Mouse (Mus musculus) megakaryocyte, embryonic 14.5 days (primary cell): ENCODE data around the gene Pkd1l1. TPM values are rescaled to one million over a fixed set of nuclear protein-coding genes. Genes with fewer than 3 reads are reported as not detected.
A peak's percentile ranks its signal among the peaks of the same experiment; 100 is the strongest.

ENCODE experiments used
- H3K27me3 ChIP-seq: replicated peaks from 2 replicates; pipeline ENCODE3; 2012; ENCODE audit warnings: inconsistent platforms
- H3K36me3 ChIP-seq: replicated peaks from 2 replicates; pipeline ENCODE3; 2012; ENCODE audit warnings: low read length, inconsistent platforms, mixed read lengths
- H3K4me1 ChIP-seq: 2 replicates; pipeline ENCODE4 v1.6.1; 2012; ENCODE audit warnings: inconsistent platforms
- H3K4me3 ChIP-seq: replicated peaks from 2 replicates; pipeline ENCODE3; 2012; ENCODE audit warnings: moderate library complexity, mild to moderate bottlenecking, inconsistent platforms
- H3K9me3 ChIP-seq: 2 replicates; pipeline ENCODE4 v1.6.1; 2012; ENCODE audit warnings: inconsistent platforms
- FLI1 ChIP-seq: IDR thresholded peaks from 2 replicates; pipeline ENCODE4 v1.6.1; 2012; ENCODE audit warnings: low read length, inconsistent platforms, mixed read lengths
- GATA1 ChIP-seq: IDR thresholded peaks from 3 replicates; pipeline ENCODE4 v1.6.1; 2012; ENCODE audit warnings: mixed read lengths, low read length, inconsistent platforms, borderline replicate concordance
- polyA plus RNA-seq: library from polyadenylated mRNA; stranded (reverse); fragments of >175 nt; gene quantifications from 2 replicates; pipeline ENCODE4 v1.2.3, GENCODE M21; 2012; ENCODE audit warnings: low replicate concordance; ENCODE audit not compliant: insufficient read depth

Gene Pkd1l1
- polyA plus RNA-seq, 1 experiment, result not detected

GRCm38 (mm10) chr11:8807009-8807408 lies 166.1 kb downstream of the Pkd1l1 start:
- H3K4me3 ChIP-seq, result no peak overlapping the region
- H3K9me3 ChIP-seq, result no peaks in the 10 kb centered on the region
- H3K4me1 ChIP-seq, result no peaks in the 10 kb centered on the region
- peaks cover 4% of the 10 kb centered on the region for H3K27me3 ChIP-seq
- TF ChIP-seq FLI1, result no peak
- TF ChIP-seq GATA1, result no peak
- H3K36me3 ChIP-seq, result no peaks in the 10 kb centered on the region

- no peaks in the 10 kb centered on the region for H3K4me1 ChIP-seq
- no peaks in the 10 kb centered on the region for H3K27me3 ChIP-seq
- TF ChIP-seq GATA1 (no peak), FLI1 (no peak)
- no peaks in the 10 kb centered on the region for H3K36me3 ChIP-seq
- H3K4me3 ChIP-seq, result no peak overlapping the region
- no peaks in the 10 kb centered on the region for H3K9me3 ChIP-seq
Observed at GRCm38 (mm10) chr11:8804178-8804577, 168.9 kb downstream of the Pkd1l1 start.

GRCm38 (mm10) chr11:8797486-8797885 lies 175.6 kb downstream of the Pkd1l1 start:
- H3K4me1 ChIP-seq, result no peaks in the 10 kb centered on the region
- H3K36me3 ChIP-seq, result no peaks in the 10 kb centered on the region
- H3K9me3 ChIP-seq, result no peaks in the 10 kb centered on the region
- H3K27me3 ChIP-seq, result no peaks in the 10 kb centered on the region
- TF ChIP-seq GATA1 (no peak), FLI1 (no peak)
- peak overlapping the region; percentile 6 for H3K4me3 ChIP-seq

- TF ChIP-seq FLI1 (no peak), GATA1 (no peak)
- H3K4me1 ChIP-seq, result no peaks in the 10 kb centered on the region
- H3K4me3 ChIP-seq, result no peak overlapping the region
- H3K36me3 ChIP-seq, result no peaks in the 10 kb centered on the region
- H3K27me3 ChIP-seq, result no peaks in the 10 kb centered on the region
- no peaks in the 10 kb centered on the region for H3K9me3 ChIP-seq
Observed at GRCm38 (mm10) chr11:8795031-8795430, 178.0 kb downstream of the Pkd1l1 start.

GRCm38 (mm10) chr11:8792146-8792545 lies 180.9 kb downstream of the Pkd1l1 start:
- Histone ChIP-seq H3K4me1 (no peaks in the 10 kb centered on the region), H3K27me3 (no peaks in the 10 kb centered on the region), H3K36me3 (no peaks in the 10 kb centered on the region), H3K4me3 (no peak overlapping the region), H3K9me3 (no peaks in the 10 kb centered on the region)
- TF ChIP-seq FLI1, result no peak
- TF ChIP-seq GATA1, result no peak

- TF ChIP-seq GATA1, result no peak
- TF ChIP-seq FLI1, result no peak
- Histone ChIP-seq H3K4me3 (no peak overlapping the region), H3K4me1 (no peaks in the 10 kb centered on the region), H3K27me3 (no peaks in the 10 kb centered on the region), H3K36me3 (no peaks in the 10 kb centered on the region), H3K9me3 (no peaks in the 10 kb centered on the region)
Observed at GRCm38 (mm10) chr11:8789186-8789585, 183.9 kb downstream of the Pkd1l1 start.

GRCm38 (mm10) chr11:8787604-8788003 lies 185.5 kb downstream of the Pkd1l1 start:
- Histone ChIP-seq H3K9me3 (no peaks in the 10 kb centered on the region), H3K27me3 (no peaks in the 10 kb centered on the region)
- TF ChIP-seq GATA1 (no peak), FLI1 (no peak)

GRCm38 (mm10) chr11:8784413-8784812 lies 188.7 kb downstream of the Pkd1l1 start:
- no peak for TF ChIP-seq FLI1
- TF ChIP-seq GATA1, result no peak
- Histone ChIP-seq H3K27me3 (no peaks in the 10 kb centered on the region), H3K4me1 (no peaks in the 10 kb centered on the region), H3K9me3 (no peaks in the 10 kb centered on the region), H3K36me3 (no peaks in the 10 kb centered on the region), H3K4me3 (no peak overlapping the region)

More at GRCm38 (mm10) chr11:8787604-8788003, 185.5 kb downstream of the Pkd1l1 start:
- Histone ChIP-seq H3K36me3 (no peaks in the 10 kb centered on the region), H3K4me1 (no peaks in the 10 kb centered on the region), H3K4me3 (no peak overlapping the region)

GRCm38 (mm10) chr11:8782141-8782465 lies 191.0 kb downstream of the Pkd1l1 start:
- H3K36me3 ChIP-seq, result no peaks in the 10 kb centered on the region
- H3K27me3 ChIP-seq, result no peaks in the 10 kb centered on the region
- no peaks in the 10 kb centered on the region for H3K4me1 ChIP-seq
- H3K4me3 ChIP-seq, result no peak overlapping the region
- TF ChIP-seq GATA1 (no peak), FLI1 (no peak)
- H3K9me3 ChIP-seq, result no peaks in the 10 kb centered on the region

GRCm38 (mm10) chr11:8781308-8782140 lies 191.5 kb downstream of the Pkd1l1 start:
- Histone ChIP-seq H3K4me1 (no peaks in the 10 kb centered on the region), H3K27me3 (no peaks in the 10 kb centered on the region), H3K36me3 (no peaks in the 10 kb centered on the region), H3K4me3 (no peak overlapping the region), H3K9me3 (no peaks in the 10 kb centered on the region)
- no peak for TF ChIP-seq FLI1
- no peak for TF ChIP-seq GATA1
